Mouse (Mus musculus) megakaryocyte, embryonic 14.5 days (primary cell): ENCODE measurements around the gene Ccl27a.
"Not testable (repeated sequence)": the region's sequence is repeated elsewhere in the genome, so short reads cannot be mapped to it uniquely, and the experiment has no call there.

Source experiments
- FLI1 ChIP-seq: IDR thresholded peaks from 2 replicates; pipeline ENCODE4 v1.6.1; 2012; ENCODE audit warnings: low read length, inconsistent platforms, mixed read lengths
- GATA1 ChIP-seq: IDR thresholded peaks from 3 replicates; pipeline ENCODE4 v1.6.1; 2012; ENCODE audit warnings: mixed read lengths, low read length, inconsistent platforms, borderline replicate concordance

GRCm38 (mm10) chr4:41774002-41774401 lies at the start of gene Ccl27a:
- not testable (repeated sequence) for TF ChIP-seq GATA1, FLI1
